Mouse (Mus musculus) G1E (cell line): ENCODE measurements around the gene Spag7.

Source experiments
- CTCF ChIP-seq: IDR thresholded peaks from 2 replicates; pipeline ENCODE4 v1.5.1; 2012; ENCODE audit warnings: low read depth, low read length, inconsistent platforms, mixed read lengths
- GATA1 ChIP-seq: IDR thresholded peaks from 2 replicates; pipeline ENCODE4 v1.6.1; 2012; ENCODE audit warnings: borderline replicate concordance, low read length, inconsistent platforms, mixed read lengths
- GATA2 ChIP-seq: IDR thresholded peaks from 2 replicates; pipeline ENCODE4 v1.6.1; 2012; ENCODE audit warnings: low read depth, low read length, inconsistent platforms, borderline replicate concordance
- POLR2AphosphoS5 ChIP-seq: IDR thresholded peaks from 2 replicates; pipeline ENCODE4 v1.6.1; 2012; ENCODE audit warnings: low read depth, low read length, inconsistent platforms; ENCODE audit not compliant: insufficient replicate concordance
- TAL1 ChIP-seq: conservative IDR thresholded peaks from 2 replicates; pipeline ENCODE4 v1.6.1; 2012; ENCODE audit warnings: low read depth, low read length, inconsistent platforms, mixed read lengths

- no peak for TF ChIP-seq CTCF
- TF ChIP-seq GATA1, result no peak
- TF ChIP-seq TAL1, result no peak
- no peak for TF ChIP-seq GATA2
- TF ChIP-seq POLR2AphosphoS5, result no peak
Measured at GRCm38 (mm10) chr11:70638293-70638692, 30.9 kb downstream of the Spag7 start.
